Mouse (Mus musculus) ES-Bruce4 (cell line): ENCODE measurements around the gene Olfr1263. TPM values are rescaled to one million over a fixed set of nuclear protein-coding genes. Genes with fewer than 3 reads are reported as not detected.

Source experiments
- H3K27ac ChIP-seq: 2 replicates; pipeline ENCODE4 v1.5.1; 2012; ENCODE audit warnings: low read length, inconsistent platforms; ENCODE audit not compliant: insufficient read depth
- H3K27me3 ChIP-seq: 2 replicates; pipeline ENCODE4 v1.6.1; 2012; ENCODE audit warnings: mild to moderate bottlenecking, low read length, inconsistent platforms; ENCODE audit not compliant: control insufficient read depth, poor library complexity, insufficient read depth, severe bottlenecking
- H3K36me3 ChIP-seq: 2 replicates; pipeline ENCODE4 v1.6.1; 2012; ENCODE audit warnings: inconsistent platforms, mild to moderate bottlenecking, low read length, moderate library complexity; ENCODE audit not compliant: control insufficient read depth, poor library complexity, insufficient read depth, severe bottlenecking
- H3K4me1 ChIP-seq: one replicate; pipeline ENCODE4 v1.8.1; 2011; ENCODE audit warnings: low read length; ENCODE audit not compliant: control insufficient read depth, insufficient read depth
- H3K4me3 ChIP-seq: 2 replicates; pipeline ENCODE4 v1.5.1; 2011; ENCODE audit warnings: low read depth, mild to moderate bottlenecking, low read length
- H3K9ac ChIP-seq: 2 replicates; pipeline ENCODE4 v1.6.1; 2012; ENCODE audit warnings: low read depth, mild to moderate bottlenecking, inconsistent platforms; ENCODE audit not compliant: poor library complexity, severe bottlenecking
- H3K9me3 ChIP-seq: replicated peaks from 2 replicates; pipeline ENCODE4 v1.6.1; 2012; ENCODE audit warnings: mild to moderate bottlenecking, low read length, inconsistent platforms; ENCODE audit not compliant: control insufficient read depth, poor library complexity, insufficient read depth, severe bottlenecking
- CTCF ChIP-seq: IDR thresholded peaks from one replicate; pipeline ENCODE4 v1.8.1; 2011; ENCODE audit warnings: low read depth, low read length
- EP300 ChIP-seq: IDR thresholded peaks from 2 replicates; pipeline ENCODE4 v1.6.1; 2011; ENCODE audit warnings: low read depth, low read length; ENCODE audit not compliant: insufficient read depth
- POLR2A ChIP-seq: IDR thresholded peaks from one replicate; pipeline ENCODE4 v1.8.1; 2011; ENCODE audit warnings: low read length; ENCODE audit not compliant: insufficient read depth
- polyA plus RNA-seq: library from polyadenylated mRNA; stranded (reverse); fragments of >200 nt; gene quantifications from 2 replicates; pipeline ENCODE4 v1.2.4, GENCODE M21; 2011; ENCODE audit warnings: low read depth; ENCODE audit not compliant: missing spikeins, insufficient read depth, insufficient read length

The Olfr1263 gene
- polyA plus RNA-seq, 1 experiment: not detected

- Histone ChIP-seq H3K27me3 (no peaks in the 10 kb centered on the region), H3K9me3 (no peaks in the 10 kb centered on the region), H3K27ac (no peak within 1 kb of the TSS), H3K4me3 (no peak within 1 kb of the TSS), H3K36me3 (no peaks in the 10 kb centered on the region), H3K9ac (no peak within 1 kb of the TSS), H3K4me1 (no peaks in the 10 kb centered on the region)
- TF ChIP-seq EP300 (no peak), POLR2A (no peak), CTCF (no peak)
These were observed 23.1 kb downstream of the Olfr1263 start, which contains the start of gene Olfr1265 for GRCm38 (mm10) chr2:90035037-90035436. Gene Olfr1265, plus strand, starts transcription at chr2:90035337.

DNA sequence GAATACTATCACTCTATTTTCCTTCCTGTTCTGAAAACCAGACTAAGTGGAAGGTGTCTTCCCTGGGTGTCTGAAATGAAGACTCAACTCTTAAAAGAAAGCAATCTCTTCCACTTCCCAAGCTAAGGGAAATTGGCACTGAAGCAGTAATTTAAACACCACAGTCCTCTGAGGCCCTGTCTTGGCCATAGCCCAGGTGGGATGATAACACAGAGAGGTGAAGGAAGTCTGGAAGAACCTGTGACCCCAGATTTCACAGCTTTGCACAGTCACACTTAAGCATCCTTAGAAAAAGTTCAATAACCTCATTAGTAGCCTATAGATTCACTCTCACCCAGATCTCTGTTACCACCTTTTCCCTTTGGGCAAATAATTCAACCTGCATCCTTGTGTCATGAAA, 51.6 kb downstream of the Olfr1263 start, which contains the start of gene Olfr140:
Olfr140 (minus strand) TSS at position 101 of the 400 bp plus-strand sequence.
- Histone ChIP-seq H3K9ac (no peak within 1 kb of the TSS), H3K27ac (no peak within 1 kb of the TSS), H3K27me3 (no peaks in the 10 kb centered on the region), H3K9me3 (no peaks in the 10 kb centered on the region), H3K4me1 (no peaks in the 10 kb centered on the region), H3K36me3 (no peaks in the 10 kb centered on the region), H3K4me3 (no peak within 1 kb of the TSS)
- TF ChIP-seq EP300: no peak

Other genes starting within 250 kb of the Olfr1263 start
- not detected in 2 replicates for gene Olfr1254, start 218.5 kb upstream of the Olfr1263 start, polyA plus RNA-seq
- not detected in 2 replicates for gene Olfr1255, start 200.1 kb upstream of the Olfr1263 start, polyA plus RNA-seq
- gene Olfr1256, start 170.6 kb upstream of the Olfr1263 start, polyA plus RNA-seq: not detected in 2 replicates
- gene Olfr48, start 163.9 kb upstream of the Olfr1263 start, polyA plus RNA-seq: not detected in 2 replicates
- not detected in 2 replicates for gene Olfr1257, start 133.7 kb upstream of the Olfr1263 start, polyA plus RNA-seq
- not detected in 2 replicates for gene Olfr1258, start 84.8 kb upstream of the Olfr1263 start, polyA plus RNA-seq
- gene Olfr1259, start 63.5 kb upstream of the Olfr1263 start, polyA plus RNA-seq: not detected in 2 replicates
- gene Olfr1260, start 37.8 kb upstream of the Olfr1263 start, polyA plus RNA-seq: not detected in 2 replicates
- gene Olfr1261, start 20.9 kb upstream of the Olfr1263 start, polyA plus RNA-seq: not detected in 2 replicates
- not detected in 2 replicates for gene Olfr1262, start 12.0 kb upstream of the Olfr1263 start, polyA plus RNA-seq
- gene Olfr1264, start 13.4 kb downstream of the Olfr1263 start, polyA plus RNA-seq: not detected in 2 replicates
- gene Olfr1265, start 23.2 kb downstream of the Olfr1263 start, polyA plus RNA-seq: not detected in 2 replicates
- gene Olfr140, start 51.5 kb downstream of the Olfr1263 start, polyA plus RNA-seq: not detected in 2 replicates
- gene Olfr1269, start 109.3 kb downstream of the Olfr1263 start, polyA plus RNA-seq: not detected in 2 replicates
- gene Olfr32, start 130.2 kb downstream of the Olfr1263 start, polyA plus RNA-seq: not detected in 2 replicates
- gene Olfr1270, start 141.0 kb downstream of the Olfr1263 start, polyA plus RNA-seq: not detected in 2 replicates
- gene Olfr1506, start 212.4 kb downstream of the Olfr1263 start, polyA plus RNA-seq: not detected in 2 replicates
- gene Olfr142, start 245.5 kb downstream of the Olfr1263 start, polyA plus RNA-seq: not detected in 2 replicates